Mouse (Mus musculus) kidney, embryonic 14.5 days (tissue): ENCODE data around the gene Dera. TPM values are rescaled to one million over a fixed set of nuclear protein-coding genes. Genes with fewer than 3 reads are reported as not detected.
A peak's percentile ranks its signal among the peaks of the same experiment; 100 is the strongest.

ENCODE experiments used
- ATAC-seq: fragments of 200-750 bp; cut with Nextera tagmentation; 2 replicates; pipeline ENCODE4 v1.8.0; 2017; ENCODE audit warnings: moderate number of reproducible peaks, mild to moderate bottlenecking, moderate TSS enrichment, moderate library complexity; ENCODE audit not compliant: low FRiP score, low TSS enrichment
- H3K27ac ChIP-seq: fragments of 300-500 bp; sonication (generic); 2 replicates; pipeline ENCODE4 v1.5.1; 2014; ENCODE audit warnings: low read depth, mild to moderate bottlenecking, low read length, moderate library complexity, mixed read lengths
- H3K27me3 ChIP-seq: fragments of 300-500 bp; sonication (generic); 2 replicates; pipeline ENCODE4 v1.6.1; 2014; ENCODE audit warnings: mild to moderate bottlenecking, low read length; ENCODE audit not compliant: control insufficient read depth, insufficient read depth
- H3K36me3 ChIP-seq: fragments of 300-500 bp; sonication (generic); 2 replicates; pipeline ENCODE4 v1.6.1; 2014; ENCODE audit warnings: low read length, mixed read lengths; ENCODE audit not compliant: control insufficient read depth, insufficient read depth
- H3K4me1 ChIP-seq: fragments of 300-500 bp; sonication (generic); 2 replicates; pipeline ENCODE4 v1.6.1; 2014; ENCODE audit warnings: low read length, mixed read lengths; ENCODE audit not compliant: control insufficient read depth, insufficient read depth
- H3K4me2 ChIP-seq: fragments of 300-500 bp; sonication (generic); replicated peaks from 2 replicates; pipeline ENCODE4 v1.6.1; 2014; ENCODE audit warnings: low read depth, mild to moderate bottlenecking, low read length
- H3K4me3 ChIP-seq: fragments of 300-500 bp; sonication (generic); 2 replicates; pipeline ENCODE4 v1.5.1; 2014; ENCODE audit warnings: mild to moderate bottlenecking, low read length
- H3K9ac ChIP-seq: fragments of 300-500 bp; sonication (generic); 2 replicates; pipeline ENCODE4 v1.6.1; 2014; ENCODE audit warnings: low read depth, mild to moderate bottlenecking, low read length, moderate library complexity
- H3K9me3 ChIP-seq: fragments of 300-500 bp; sonication (generic); 2 replicates; pipeline ENCODE4 v1.6.1; 2016; ENCODE audit warnings: low read length; ENCODE audit not compliant: control insufficient read depth
- WGBS: fragments of 180-500 bp; shearing (Covaris S2); extraction: QIAGEN DNeasy Blood & Tissue Kit; methylation state at CpG from one replicate; pipeline ENCODE4 v1.1.7; 2014; 5-methylcytosine and 5-hydroxymethylcytosine counted together
- polyA plus RNA-seq: library from polyadenylated mRNA; unstranded; fragments of >200 nt; fragmentation: Nextera tagmentation; extraction: Ambion mirVana; gene quantifications from 2 replicates; pipeline ENCODE4 v1.2.1, GENCODE M21; 2014

The Dera gene
- polyA plus RNA-seq, 1 experiment from 2014 or later = 68.7 TPM

- Histone ChIP-seq H3K27me3 (no peaks in the 10 kb centered on the region), H3K36me3 (no peaks in the 10 kb centered on the region), H3K27ac (no peak overlapping the region), H3K9ac (no peak overlapping the region), H3K4me2 (no peak overlapping the region), H3K4me3 (no peak overlapping the region), H3K9me3 (no peaks in the 10 kb centered on the region), H3K4me1 (no peaks in the 10 kb centered on the region)
- no peak for ATAC-seq
- 88% methylated on average over 13 of the region's 13 CpGs for WGBS
These were observed 82.5 kb downstream of the Dera start for GRCm38 (mm10) chr6:137836799-137837198.

- Histone ChIP-seq H3K9me3 (no peaks in the 10 kb centered on the region), H3K9ac (no peak overlapping the region), H3K4me1 (no peaks in the 10 kb centered on the region), H3K27me3 (no peaks in the 10 kb centered on the region), H3K36me3 (no peaks in the 10 kb centered on the region), H3K27ac (no peak overlapping the region), H3K4me3 (no peak overlapping the region), H3K4me2 (no peak overlapping the region)
- WGBS = 80% methylated on average over 3 of the region's 3 CpGs
- ATAC-seq = no peak
These were observed 89.0 kb downstream of the Dera start for GRCm38 (mm10) chr6:137843337-137843736.

GRCm38 (mm10) chr6:137857198-137858194, 103.2 kb downstream of the Dera start:
- no peaks in the 10 kb centered on the region for H3K27me3 ChIP-seq
- peaks cover 11% of the 10 kb centered on the region for H3K9me3 ChIP-seq
- H3K9ac ChIP-seq = no peak overlapping the region
- H3K4me3 ChIP-seq = no peak overlapping the region
- H3K27ac ChIP-seq = no peak overlapping the region
- H3K4me1 ChIP-seq = no peaks in the 10 kb centered on the region
- no peaks in the 10 kb centered on the region for H3K36me3 ChIP-seq
- ATAC-seq = no peak
- 93% methylated on average over 10 of the region's 10 CpGs for WGBS
- no peak overlapping the region for H3K4me2 ChIP-seq

- no peak overlapping the region for H3K27ac ChIP-seq
- no peaks in the 10 kb centered on the region for H3K36me3 ChIP-seq
- H3K4me3 ChIP-seq = no peak overlapping the region
- H3K27me3 ChIP-seq = no peaks in the 10 kb centered on the region
- H3K9me3 ChIP-seq = no peaks in the 10 kb centered on the region
- H3K9ac ChIP-seq = no peak overlapping the region
- no peak overlapping the region for H3K4me2 ChIP-seq
- ATAC-seq = no peak
- H3K4me1 ChIP-seq = no peaks in the 10 kb centered on the region
- 87% methylated on average over 7 of the region's 7 CpGs for WGBS
These were observed 115.7 kb downstream of the Dera start for GRCm38 (mm10) chr6:137869903-137870580.

- ATAC-seq = no peak
- 80% methylated on average over 6 of the region's 6 CpGs for WGBS
- Histone ChIP-seq H3K9me3 (no peaks in the 10 kb centered on the region), H3K4me2 (no peak overlapping the region), H3K27ac (no peak overlapping the region), H3K4me3 (no peak overlapping the region), H3K27me3 (no peaks in the 10 kb centered on the region), H3K9ac (no peak overlapping the region), H3K36me3 (no peaks in the 10 kb centered on the region), H3K4me1 (no peaks in the 10 kb centered on the region)
These were observed 116.3 kb downstream of the Dera start for GRCm38 (mm10) chr6:137870667-137871066.

- 45% methylated on average over 17 of the region's 17 CpGs for whole genome bisulfite sequencing
- Histone ChIP-seq H3K4me2 (no peak overlapping the region), H3K27ac (no peak overlapping the region), H3K9me3 (no peaks in the 10 kb centered on the region), H3K4me3 (no peak overlapping the region), H3K27me3 (no peaks in the 10 kb centered on the region), H3K9ac (no peak overlapping the region), H3K4me1 (no peaks in the 10 kb centered on the region), H3K36me3 (no peaks in the 10 kb centered on the region)
- ATAC-seq = peak; percentile 57; the same call in 1 of the 2 replicates
These were observed 117.8 kb downstream of the Dera start for GRCm38 (mm10) chr6:137872055-137872735.

GRCm38 (mm10) chr6:137874471-137875244, 120.3 kb downstream of the Dera start:
- Histone ChIP-seq H3K36me3 (no peaks in the 10 kb centered on the region), H3K9ac (no peak overlapping the region), H3K27me3 (no peaks in the 10 kb centered on the region), H3K4me3 (no peak overlapping the region), H3K9me3 (no peaks in the 10 kb centered on the region), H3K4me1 (no peaks in the 10 kb centered on the region), H3K27ac (no peak overlapping the region), H3K4me2 (no peak overlapping the region)
- ATAC-seq = no peak
- WGBS = 84% methylated on average over 8 of the region's 8 CpGs

- Histone ChIP-seq H3K4me2 (no peak overlapping the region), H3K4me3 (no peak overlapping the region), H3K27me3 (no peaks in the 10 kb centered on the region), H3K4me1 (no peaks in the 10 kb centered on the region), H3K36me3 (no peaks in the 10 kb centered on the region), H3K9me3 (no peaks in the 10 kb centered on the region), H3K27ac (peak overlapping the region; percentile 42; the same call in 1 of the 2 replicates), H3K9ac (no peak overlapping the region)
- ATAC-seq = no peak
- WGBS = 90% methylated on average over 6 of the region's 6 CpGs
These were observed 131.3 kb downstream of the Dera start for GRCm38 (mm10) chr6:137885644-137886043.
